Mouse (Mus musculus): ENCODE measurements around the gene Hax1.

- TF ChIP-seq CTCF (IDR thresholded peaks at IDR 0.05; ENCODE audit: extremely low read depth, insufficient read depth, insufficient read length, insufficient replicate concordance) (no peak), POLR2A (IDR thresholded peaks at IDR 0.05; ENCODE audit: low read depth, low read length) (no peak)
Observed at GRCm38 (mm10) chr3:90034653-90035052, 36.1 kb upstream of the Hax1 start.
